Mouse (Mus musculus) neural tube, embryonic 10.5 days (tissue): ENCODE measurements around the gene Gm21981.

Experiments
- DNase-seq: peaks from one replicate; pipeline ENCODE4 v3.0.0-alpha.2; 2017; ENCODE audit warnings: low spot score; ENCODE audit errors: extremely low spot score

Gm21981 gene

GRCm38 (mm10) chr17:47694442-47694502, at the start of gene Gm21981:
Gm21981 (minus strand) TSS chr17:47694455.
- no peak for DNase-seq

DNA sequence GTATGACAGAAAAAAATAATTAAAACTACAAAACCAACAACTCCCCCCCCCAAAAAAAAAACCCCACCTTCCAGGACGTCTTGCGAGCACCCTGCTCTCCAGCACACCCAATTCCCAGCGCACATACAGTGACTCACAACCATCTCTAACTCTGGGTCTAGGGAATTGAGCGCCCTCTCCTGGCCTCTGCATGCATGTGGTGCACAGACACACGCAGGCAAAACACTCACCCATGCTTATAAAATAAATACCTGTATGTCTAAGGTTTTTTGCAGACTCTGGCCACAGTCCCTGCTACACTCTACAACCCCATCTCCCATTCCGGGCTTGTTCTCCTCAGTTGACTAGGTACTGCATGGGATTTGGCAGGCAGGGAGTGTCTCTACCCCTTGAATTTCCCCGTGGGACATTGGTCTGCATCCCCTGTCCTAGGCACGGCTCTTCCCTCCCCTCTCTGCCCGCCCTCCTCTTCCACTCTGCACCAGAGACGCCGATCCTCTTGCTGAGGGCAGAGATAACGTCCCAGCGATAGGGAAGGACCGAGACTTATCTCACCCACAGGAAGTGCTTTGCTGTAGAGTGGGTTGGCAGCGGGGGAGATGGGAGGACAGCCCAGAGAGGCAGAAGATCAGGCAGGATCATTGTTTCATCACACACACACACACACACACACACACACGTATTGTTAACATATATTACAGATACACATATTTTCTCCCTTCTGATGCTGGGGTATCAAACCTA, 48.9 kb upstream of the Gm21981 start:
- no peak for DNase-seq

DNA sequence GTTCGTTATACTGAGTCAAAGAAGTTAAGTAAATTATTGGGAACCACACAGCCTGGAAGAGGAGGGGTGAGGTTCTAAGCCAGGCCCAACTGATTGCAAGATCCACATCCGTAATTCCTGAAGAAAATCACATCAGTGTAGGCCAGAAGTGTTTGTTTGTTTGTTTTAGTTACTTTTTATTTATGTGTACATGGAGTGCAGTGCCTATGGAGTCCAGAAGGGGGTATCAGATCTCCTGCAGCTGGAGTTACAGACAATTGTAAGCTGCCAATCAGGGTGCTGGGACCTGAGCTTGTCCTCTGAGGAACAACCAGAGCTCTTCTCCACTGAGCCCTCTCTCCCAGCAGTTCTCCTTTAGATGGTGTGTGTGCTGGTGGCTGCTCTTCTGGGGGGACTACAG, 45.9 kb upstream of the Gm21981 start:
- DNase-seq: no peak

- DNase-seq: peak; percentile 24
Measured at GRCm38 (mm10) chr17:47738879-47739798, 44.9 kb upstream of the Gm21981 start.

DNA sequence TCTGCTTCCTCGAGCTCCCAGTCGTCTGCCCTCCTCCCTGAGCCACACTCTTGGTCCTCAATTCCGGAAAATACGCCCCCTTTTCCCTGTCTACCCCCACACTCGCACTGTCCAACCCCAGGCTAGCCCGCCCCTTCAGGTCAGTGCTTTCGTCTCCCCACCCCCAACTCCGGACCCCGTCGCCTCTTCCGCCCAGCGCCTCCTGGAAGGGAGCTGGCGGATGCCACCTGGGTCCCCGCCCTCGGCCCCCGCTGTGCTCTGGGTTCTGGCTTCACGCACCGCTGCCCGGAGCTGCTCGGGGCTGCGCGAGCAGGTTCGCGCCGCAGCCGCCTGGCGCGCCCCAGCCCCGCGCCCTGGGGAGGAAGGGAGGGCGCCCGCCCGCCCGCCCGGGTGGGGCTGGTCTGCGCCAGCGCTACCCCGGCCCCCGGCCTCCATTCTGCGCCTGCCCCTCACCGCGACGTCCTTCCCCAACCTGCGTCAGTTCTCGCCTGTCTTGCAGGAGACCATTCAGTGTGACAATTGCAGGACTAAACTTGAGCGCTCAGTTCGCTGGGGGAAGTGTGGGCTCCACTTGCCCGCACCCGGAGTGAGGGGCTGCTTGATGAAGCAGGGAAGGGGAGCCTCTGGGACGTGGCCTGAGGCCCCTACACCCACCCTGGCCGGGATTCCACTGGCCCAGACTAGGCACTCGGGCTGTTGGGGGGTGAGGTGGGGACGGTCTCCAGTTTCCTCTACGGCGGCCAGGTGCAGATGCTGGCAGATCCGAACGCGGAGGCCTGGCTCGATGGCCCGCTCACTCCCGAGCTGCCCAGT, 44.0 kb upstream of the Gm21981 start:
- DNase-seq: peak; percentile 56

GRCm38 (mm10) chr17:47737271-47738065, 43.2 kb upstream of the Gm21981 start:
- peak; percentile 73 for DNase-seq

DNA sequence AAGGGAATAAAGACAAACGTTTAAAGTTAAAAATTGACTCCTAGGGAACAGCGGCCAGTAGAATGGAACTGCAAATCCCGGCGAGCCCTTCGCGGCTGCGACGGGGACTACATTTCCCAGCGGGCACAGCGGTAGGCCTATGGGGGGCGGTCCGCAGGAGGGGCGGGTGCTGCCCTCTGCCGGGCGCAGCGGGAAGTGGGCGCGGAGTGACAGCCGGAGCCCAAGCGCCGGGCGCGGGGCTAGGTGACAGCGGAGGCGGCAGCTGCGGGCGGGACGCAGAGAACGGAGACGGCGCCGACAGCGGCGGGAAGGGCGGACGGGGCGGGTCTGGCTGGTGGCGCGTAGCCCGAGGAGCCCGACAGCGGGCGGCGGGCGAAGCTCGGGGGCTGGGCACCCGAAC, 42.6 kb upstream of the Gm21981 start, which contains the start of gene Tfeb:
Gene Tfeb, plus strand, starts transcription at position 175 of the 400 bp plus-strand sequence.
- DNase-seq: peak; percentile 96

GRCm38 (mm10) chr17:47735553-47736100, 41.4 kb upstream of the Gm21981 start:
- no peak for DNase-seq

- DNase-seq: no peak
Measured at GRCm38 (mm10) chr17:47730633-47731575, 36.6 kb upstream of the Gm21981 start.

GRCm38 (mm10) chr17:47726566-47726965, 32.3 kb upstream of the Gm21981 start, which contains the start of gene Pgc:
Pgc (plus strand) TSS chr17:47726842.
- no peak for DNase-seq

DNA sequence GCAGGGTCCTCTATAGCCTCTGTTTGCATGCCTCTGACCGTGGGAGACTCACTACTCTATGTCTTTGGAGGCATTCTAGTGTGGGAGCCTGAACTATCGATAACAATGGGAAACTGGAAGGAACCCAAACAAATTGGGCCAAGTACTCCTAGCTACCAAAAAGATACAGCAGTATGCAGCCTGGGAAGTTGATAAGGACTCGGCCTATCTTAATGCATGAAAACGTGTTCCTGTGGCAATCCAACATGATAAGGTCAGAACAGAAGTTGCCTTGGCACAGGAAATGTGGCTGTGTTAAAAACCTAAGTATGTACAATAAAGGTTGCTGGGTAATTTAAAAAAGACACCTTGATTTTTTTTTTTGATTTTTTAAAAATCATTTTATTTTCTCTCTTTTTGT, 26.9 kb upstream of the Gm21981 start:
- DNase-seq: no peak

DNA sequence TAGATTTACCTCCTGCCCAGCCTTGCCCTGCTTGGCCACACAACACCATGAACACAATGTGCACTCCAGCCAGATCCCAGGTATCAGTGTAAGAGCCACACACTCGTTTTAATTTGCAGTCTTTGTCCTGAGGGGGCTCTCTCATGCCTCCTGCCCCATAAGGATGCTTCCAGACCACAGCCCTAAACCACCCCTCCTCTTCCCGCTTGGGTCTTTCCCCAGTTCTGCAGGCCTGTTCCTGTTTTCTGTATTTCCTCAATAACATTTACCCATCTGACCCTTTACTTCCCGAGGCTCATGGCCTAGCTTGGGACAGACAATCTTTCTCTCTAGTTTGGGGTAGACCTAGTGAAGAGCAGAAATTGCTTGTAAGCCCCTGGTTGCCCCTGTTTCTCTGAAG, 20.8 kb upstream of the Gm21981 start:
- DNase-seq: no peak

- no peak for DNase-seq
Measured at GRCm38 (mm10) chr17:47712889-47713571, 18.8 kb upstream of the Gm21981 start.

DNA sequence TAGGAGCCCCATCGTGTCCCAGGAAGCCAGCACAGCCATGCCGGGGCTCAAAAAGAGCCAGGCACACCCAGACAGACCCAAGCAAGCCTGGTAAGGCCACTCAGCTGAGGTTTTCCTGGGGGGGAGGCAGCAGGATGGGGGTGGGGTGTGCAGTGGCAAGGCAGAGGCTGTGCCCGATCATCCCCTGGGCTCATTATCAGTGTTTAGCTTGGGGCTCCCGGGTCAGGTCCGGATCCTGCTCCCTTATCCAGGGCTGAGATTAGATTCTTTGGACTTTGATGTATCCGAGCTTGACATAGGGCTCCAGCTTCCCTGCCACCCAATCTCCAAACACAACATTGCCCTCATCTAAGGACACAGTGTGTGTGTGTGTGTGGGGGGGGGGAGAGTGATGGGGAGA, 17.6 kb upstream of the Gm21981 start:
- no peak for DNase-seq

GRCm38 (mm10) chr17:47710036-47710435, 15.8 kb upstream of the Gm21981 start:
- no peak for DNase-seq

GRCm38 (mm10) chr17:47708972-47709371, 14.7 kb upstream of the Gm21981 start:
- DNase-seq: no peak

DNA sequence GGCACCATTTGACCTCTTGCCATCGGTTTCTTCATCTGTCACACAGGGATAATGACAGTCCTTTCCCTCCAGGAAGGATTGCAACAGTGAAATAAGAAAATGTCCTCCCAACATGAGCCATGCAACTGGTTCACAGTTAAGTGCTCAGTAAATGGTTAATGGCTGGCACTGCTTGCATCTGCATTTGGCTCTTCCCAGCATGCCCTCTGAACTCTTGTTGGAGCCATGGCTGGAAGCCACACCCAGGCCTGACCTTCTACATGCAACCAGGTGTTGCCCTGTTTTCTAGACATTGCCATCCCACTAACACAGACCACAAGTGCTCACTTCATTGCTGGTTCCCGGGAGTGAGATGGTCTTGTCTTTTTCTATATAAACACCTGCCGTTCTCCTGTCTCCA, 13.7 kb upstream of the Gm21981 start:
- no peak for DNase-seq

DNA sequence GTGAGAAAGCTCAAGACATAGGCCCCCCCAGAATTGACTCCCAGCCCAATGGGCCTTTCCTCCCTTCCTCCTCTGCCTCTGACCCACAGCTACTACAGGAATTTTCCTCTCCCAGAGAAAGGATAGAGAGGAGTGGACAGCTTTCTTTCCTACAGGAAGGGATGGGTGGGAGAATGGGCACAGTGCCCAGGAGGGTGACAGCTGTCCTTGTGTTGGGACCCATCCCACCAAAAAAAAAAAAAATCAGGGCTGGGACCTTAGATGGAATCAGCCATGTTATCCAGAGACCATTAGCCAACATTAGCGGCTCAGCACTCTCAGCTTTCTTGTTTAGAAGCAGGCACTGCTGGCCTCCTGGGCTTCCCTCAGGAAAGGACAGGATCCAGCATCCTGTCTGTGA, 11.9 kb upstream of the Gm21981 start:
- DNase-seq: no peak

DNA sequence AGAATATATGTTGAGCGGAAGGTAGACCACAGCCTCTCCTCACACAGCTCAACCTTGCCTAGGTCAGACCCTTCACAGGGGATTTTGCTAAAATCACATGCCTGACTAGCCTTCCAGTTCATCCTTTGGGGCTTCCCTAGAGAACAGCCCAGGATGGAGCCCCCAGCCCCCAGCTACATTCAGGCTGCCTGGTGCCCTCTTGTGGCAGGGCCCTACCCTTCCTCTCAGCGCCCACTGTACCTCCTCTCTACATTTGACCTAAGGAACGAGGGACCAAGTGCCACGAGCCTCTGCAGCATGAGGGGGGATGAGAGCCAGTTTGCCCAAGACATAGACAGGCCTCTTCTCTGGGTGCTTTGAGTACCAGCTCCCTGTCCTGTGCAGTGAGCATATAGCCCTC, 10.4 kb upstream of the Gm21981 start:
- no peak for DNase-seq
